Mouse (Mus musculus): ENCODE measurements around the gene Gm9821. TPM values are rescaled to one million over a fixed set of nuclear protein-coding genes. Genes with fewer than 3 reads are reported as not detected.

Gene Gm9821
- total and polyA plus RNA-seq, 2 experiments from 2014 or later, result 0.11 to 0.14 TPM

DNA sequence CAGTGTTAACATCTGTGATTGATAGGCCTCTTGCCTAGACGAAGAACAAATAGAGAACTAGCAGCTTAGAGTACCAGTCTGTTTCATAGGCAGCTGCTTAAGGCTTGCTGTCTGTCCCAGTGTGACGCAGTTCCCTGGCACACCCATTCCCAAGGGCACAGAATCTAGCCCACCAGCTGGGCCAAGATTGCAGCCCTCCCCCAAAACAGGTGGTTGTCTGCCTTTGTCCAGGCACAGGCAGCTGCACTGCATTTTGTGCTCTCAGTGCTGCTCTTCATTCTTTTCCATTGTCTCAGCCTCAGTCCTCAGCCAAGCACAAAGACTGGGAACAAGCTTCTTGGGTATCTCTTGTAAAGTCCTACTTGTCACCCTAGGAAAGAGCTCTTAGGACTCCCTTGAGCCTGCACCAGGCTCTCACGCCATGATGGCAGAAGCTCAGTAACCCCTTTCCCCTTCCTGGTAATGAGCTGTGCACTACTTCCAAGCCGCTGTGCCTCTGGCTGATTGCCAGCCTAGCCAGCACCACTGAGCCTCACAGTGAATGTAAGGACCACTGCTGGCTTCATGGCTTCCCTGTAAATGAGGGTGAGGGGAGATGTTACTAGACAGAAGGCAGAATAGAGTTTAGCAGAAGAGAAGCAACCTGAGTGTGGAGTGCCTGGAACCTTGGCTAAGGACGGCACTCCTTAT lies 40.7 kb upstream of the Gm9821 start:
- Histone ChIP-seq H3K4me1 (ENCODE audit: insufficient read depth, low read length) (no peaks in the 10 kb centered on the region), H3K27me3 (ENCODE audit: insufficient read depth, low read length) (no peaks in the 10 kb centered on the region), H3K9me3 (ENCODE audit: low read length) (no peaks in the 10 kb centered on the region), H3K27ac (ENCODE audit: low read depth, low read length) (no peak overlapping the region), H3K9ac (replicated peaks; ENCODE audit: low read length, poor library complexity, severe bottlenecking) (no peak overlapping the region), H3K4me3 (ENCODE audit: low read depth, low read length) (no peak overlapping the region), H3K4me2 (ENCODE audit: low read depth, low read length, poor library complexity, severe bottlenecking) (no peak overlapping the region), H3K36me3 (ENCODE audit: insufficient read depth, low read length) (peaks cover 10% of the 10 kb centered on the region; the same call in 1 of the 2 replicates)
- whole genome bisulfite sequencing, result 47% methylated on average over 5 of the region's 5 CpGs
- no peak for TF ChIP-seq CTCF (IDR thresholded peaks at IDR 0.05)
- DNase-seq (ENCODE audit: low spot score), result peak; percentile 35
- ATAC-seq (ENCODE audit: low FRiP score), result peak; percentile 31; the same call in 1 of the 2 replicates

DNA sequence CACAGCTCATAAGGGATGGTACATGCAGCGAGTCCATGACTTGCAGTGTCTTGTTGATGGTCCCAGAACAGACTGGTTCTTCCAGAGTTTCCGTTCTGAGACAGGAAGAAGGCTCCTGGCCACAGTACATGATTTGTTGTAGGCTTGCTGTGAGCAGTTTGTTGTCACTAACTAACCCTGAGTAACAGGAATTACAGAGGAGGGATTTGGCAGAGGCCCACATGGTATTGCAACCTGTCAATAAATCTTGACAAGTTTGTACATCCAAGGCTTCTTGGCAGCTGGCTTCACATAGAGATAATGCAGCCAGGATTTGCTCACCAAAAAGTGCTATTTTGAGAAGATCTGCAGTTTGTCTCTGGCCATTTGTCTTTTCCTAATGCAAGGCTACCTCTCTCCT lies 39.4 kb upstream of the Gm9821 start:
- WGBS, result 98% methylated on average over 2 of the region's 2 CpGs
- Histone ChIP-seq H3K9me3 (ENCODE audit: low read length) (no peaks in the 10 kb centered on the region), H3K27me3 (ENCODE audit: insufficient read depth, low read length) (no peaks in the 10 kb centered on the region), H3K4me2 (ENCODE audit: low read depth, low read length, poor library complexity, severe bottlenecking) (no peak overlapping the region), H3K27ac (ENCODE audit: low read depth, low read length) (no peak overlapping the region), H3K9ac (replicated peaks; ENCODE audit: low read length, poor library complexity, severe bottlenecking) (no peak overlapping the region), H3K4me3 (ENCODE audit: low read depth, low read length) (no peak overlapping the region), H3K4me1 (ENCODE audit: insufficient read depth, low read length) (no peaks in the 10 kb centered on the region), H3K36me3 (ENCODE audit: insufficient read depth, low read length) (peaks cover 20% of the 10 kb centered on the region; the same call in 1 of the 2 replicates)
- no peak for TF ChIP-seq CTCF (IDR thresholded peaks at IDR 0.05)
- DNase-seq (ENCODE audit: low spot score) (no peak), ATAC-seq (ENCODE audit: low FRiP score) (no peak)

DNA sequence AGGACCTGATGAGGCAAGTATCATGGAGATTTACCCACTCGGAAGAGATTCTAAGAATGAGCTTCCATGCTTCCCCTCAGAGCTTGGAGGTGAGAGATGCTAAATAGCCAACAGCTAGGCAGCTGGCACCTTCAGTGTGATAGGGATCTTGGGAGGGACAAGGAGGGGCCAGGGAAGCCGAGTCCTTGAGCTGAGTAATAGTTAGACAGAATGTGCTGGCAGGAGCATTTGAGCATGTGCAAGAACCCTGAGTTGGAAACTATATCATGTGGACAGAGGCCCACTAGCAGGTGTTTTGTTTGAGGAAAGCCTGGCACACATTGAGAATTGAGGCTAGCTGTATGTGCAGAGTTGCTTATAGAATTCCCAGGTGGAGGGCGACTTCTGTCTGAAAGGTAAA lies 32.9 kb upstream of the Gm9821 start:
- Histone ChIP-seq H3K4me1 (ENCODE audit: insufficient read depth, low read length) (no peaks in the 10 kb centered on the region), H3K9ac (replicated peaks; ENCODE audit: low read length, poor library complexity, severe bottlenecking) (no peak overlapping the region), H3K36me3 (ENCODE audit: insufficient read depth, low read length) (peaks cover 57% of the 10 kb centered on the region), H3K9me3 (ENCODE audit: low read length) (no peaks in the 10 kb centered on the region), H3K4me2 (ENCODE audit: low read depth, low read length, poor library complexity, severe bottlenecking) (no peak overlapping the region), H3K4me3 (ENCODE audit: low read depth, low read length) (no peak overlapping the region), H3K27me3 (ENCODE audit: insufficient read depth, low read length) (no peaks in the 10 kb centered on the region), H3K27ac (ENCODE audit: low read depth, low read length) (no peak overlapping the region)
- ATAC-seq (ENCODE audit: low FRiP score), result no peak
- 82% methylated on average over 3 of the region's 3 CpGs for whole genome bisulfite sequencing
- DNase-seq (ENCODE audit: low spot score), result no peak
- TF ChIP-seq CTCF (IDR thresholded peaks at IDR 0.05), result no peak

DNA sequence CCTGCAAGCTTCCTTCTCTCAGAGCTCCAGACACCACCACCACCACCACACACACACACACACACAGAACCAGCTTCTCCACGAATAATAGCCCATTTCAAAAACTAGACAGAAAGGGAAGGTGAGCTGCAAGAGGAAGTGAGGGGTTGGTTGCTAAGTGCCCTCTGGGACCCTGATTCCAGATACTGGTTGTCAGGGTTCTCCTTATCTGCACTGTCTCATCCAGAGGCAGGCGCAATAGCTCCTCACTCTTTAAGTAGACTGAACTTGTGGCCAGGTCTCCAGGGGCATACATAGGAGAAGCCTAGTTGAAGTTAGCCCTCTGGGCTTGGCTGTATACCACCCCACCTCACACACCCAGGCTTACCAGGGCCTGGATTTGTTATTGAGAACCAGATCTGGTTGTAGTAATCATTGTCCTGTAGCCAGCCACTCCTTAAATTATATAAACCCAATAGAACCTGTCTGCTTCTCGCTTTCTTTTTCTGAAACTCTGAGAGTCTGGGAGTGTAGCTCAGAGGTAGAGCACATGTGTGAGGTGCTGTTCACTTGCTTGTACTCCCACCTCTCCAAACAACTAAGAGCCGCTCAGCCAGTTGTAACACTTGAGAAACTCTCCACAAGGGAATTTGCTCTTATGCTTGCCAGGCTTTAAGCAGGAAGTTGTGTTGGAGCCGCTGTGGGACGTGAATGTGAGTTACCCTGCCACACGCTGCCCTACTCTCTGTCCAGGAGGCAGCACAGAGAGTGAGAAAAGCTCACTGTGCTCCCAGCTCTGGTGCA lies 32.0 kb upstream of the Gm9821 start:
- no peak for ATAC-seq (ENCODE audit: low FRiP score)
- Histone ChIP-seq H3K27ac (ENCODE audit: low read depth, low read length) (no peak overlapping the region), H3K4me1 (ENCODE audit: insufficient read depth, low read length) (no peaks in the 10 kb centered on the region), H3K36me3 (ENCODE audit: insufficient read depth, low read length) (peaks cover 66% of the 10 kb centered on the region), H3K9me3 (ENCODE audit: low read length) (no peaks in the 10 kb centered on the region), H3K27me3 (ENCODE audit: insufficient read depth, low read length) (no peaks in the 10 kb centered on the region), H3K9ac (replicated peaks; ENCODE audit: low read length, poor library complexity, severe bottlenecking) (no peak overlapping the region), H3K4me2 (ENCODE audit: low read depth, low read length, poor library complexity, severe bottlenecking) (no peak overlapping the region), H3K4me3 (ENCODE audit: low read depth, low read length) (no peak overlapping the region)
- no peak for DNase-seq (ENCODE audit: low spot score)
- no peak for TF ChIP-seq CTCF (IDR thresholded peaks at IDR 0.05)
- 87% methylated on average over 7 of the region's 7 CpGs for whole genome bisulfite sequencing

DNA sequence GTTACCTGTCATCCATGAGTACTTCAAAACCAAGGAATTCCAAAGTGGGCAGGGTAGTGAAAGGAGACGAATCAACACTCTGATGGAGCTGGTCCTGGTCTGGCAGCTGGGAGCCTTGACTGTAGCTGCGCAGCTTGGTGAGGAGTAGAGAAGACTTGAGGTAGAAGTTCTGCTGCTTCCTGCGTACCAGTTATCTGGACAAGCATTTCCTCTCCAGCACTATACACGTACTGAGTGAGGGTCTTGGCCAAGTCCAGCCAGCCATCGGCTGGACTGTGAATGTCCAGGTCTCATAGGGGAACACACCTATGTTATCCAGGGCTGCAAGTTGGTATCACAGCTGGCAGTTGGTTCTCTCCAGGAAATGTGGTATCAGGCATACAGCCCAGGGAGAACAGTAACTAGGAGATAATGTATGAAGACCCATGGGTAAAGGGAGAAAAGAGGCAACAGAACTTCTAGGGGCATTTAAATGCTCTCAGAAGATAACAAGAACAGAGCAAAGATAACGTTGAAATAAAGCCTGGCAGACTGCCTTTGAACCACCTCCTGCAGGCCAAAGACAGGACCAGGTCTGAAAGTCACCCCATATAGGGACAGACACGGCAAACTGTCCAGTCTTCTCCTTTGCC lies 29.0 kb upstream of the Gm9821 start:
- no peaks in the 10 kb centered on the region for H3K4me1 ChIP-seq (ENCODE audit: insufficient read depth, low read length)
- WGBS, result 93% methylated on average over 7 of the region's 7 CpGs
- ATAC-seq (ENCODE audit: low FRiP score), result no peak

More for the DNA sequence above, 29.0 kb upstream of the Gm9821 start:
- H3K4me3 ChIP-seq (ENCODE audit: low read depth, low read length), result no peak overlapping the region
- no peak overlapping the region for H3K4me2 ChIP-seq (ENCODE audit: low read depth, low read length, poor library complexity, severe bottlenecking)
- no peak overlapping the region for H3K27ac ChIP-seq (ENCODE audit: low read depth, low read length)
- no peak for TF ChIP-seq CTCF (IDR thresholded peaks at IDR 0.05)
- no peaks in the 10 kb centered on the region for H3K9me3 ChIP-seq (ENCODE audit: low read length)
- no peak overlapping the region for H3K9ac ChIP-seq (replicated peaks; ENCODE audit: low read length, poor library complexity, severe bottlenecking)
- no peak for DNase-seq (ENCODE audit: low spot score)
- peaks cover 52% of the 10 kb centered on the region for H3K36me3 ChIP-seq (ENCODE audit: insufficient read depth, low read length)
- H3K27me3 ChIP-seq (ENCODE audit: insufficient read depth, low read length), result peaks cover 4% of the 10 kb centered on the region; the same call in 1 of the 2 replicates

All from midbrain, postnatal 0 days (tissue).